In the genomic region with DNA sequence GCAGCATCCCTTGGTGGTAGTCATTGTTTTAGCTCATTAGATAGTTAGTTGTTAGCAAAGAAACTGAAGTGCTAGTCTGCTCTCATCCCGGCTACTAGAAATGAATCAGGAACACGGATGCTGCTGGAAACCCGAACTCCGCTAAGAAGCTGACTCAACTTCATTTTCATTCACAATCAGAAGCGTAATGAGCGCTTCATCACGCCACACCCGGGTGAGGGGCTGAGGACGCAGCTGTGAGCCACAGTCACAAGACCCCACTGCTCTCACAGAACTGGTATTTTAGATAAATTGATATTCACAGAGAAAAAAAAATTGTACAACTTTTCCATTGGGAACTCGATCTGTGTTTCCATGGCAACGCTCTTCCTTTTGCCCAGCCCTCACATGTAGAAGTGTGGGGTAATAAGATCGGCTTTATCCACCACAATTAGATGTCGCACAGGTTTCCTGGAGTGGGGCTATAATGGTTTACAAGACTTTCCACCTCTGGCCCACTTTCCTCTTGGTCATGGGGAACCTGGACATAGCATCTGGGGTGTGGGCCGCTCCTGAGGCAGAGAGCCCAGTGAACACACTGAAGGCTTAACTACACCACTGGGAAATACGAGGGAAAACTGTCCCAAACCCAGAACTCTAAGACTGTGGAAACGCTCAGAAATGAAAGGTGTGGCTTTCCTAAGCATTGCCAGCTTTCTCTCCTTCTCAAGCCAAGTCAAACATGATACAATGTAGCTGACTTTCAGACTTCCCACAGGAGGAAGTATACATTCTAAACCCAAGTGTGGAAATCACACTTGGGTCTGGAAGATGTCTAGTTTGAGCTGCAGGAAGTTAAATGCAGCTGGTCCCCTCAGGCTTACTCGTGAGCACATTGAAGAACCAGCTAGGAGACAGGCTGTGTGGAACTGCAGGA, we compare ENCODE assay signal across 10 mouse cellular contexts. TPM values are rescaled to one million over a fixed set of nuclear protein-coding genes. Genes with fewer than 3 reads are reported as not detected.
DNase-seq lines count a peak whose midpoint lies in the region; ATAC-seq lines count a peak whose summit lies in the region.
"Had no signal": no experiment of that assay in that cellular context is flagged by ENCODE, and none has a peak within 500 bp of the region (broad histone marks: within the 10 kb centered on the region; RNA-seq: fewer than 3 reads in every experiment).

No protein-coding gene starts in this region.

- WGBS in heart, embryonic 14.5 days, result 66% methylated on average over 17 of the region's 17 CpGs
- WGBS in intestine, embryonic 15.5 days, result 70% methylated on average over 17 of the region's 17 CpGs
- 69% methylated on average over 17 of the region's 17 CpGs for WGBS in stomach, embryonic 16.5 days

- peak; percentile 55 for ATAC-seq in heart, embryonic 14.5 days (ENCODE audit: insufficient number of reproducible peaks, insufficient read depth, low FRiP score, low read depth)
- peak; percentile 20; the same call in 1 of the 2 replicates for ATAC-seq in intestine, embryonic 15.5 days
- ATAC-seq in stomach, embryonic 16.5 days (ENCODE audit: insufficient read depth, low FRiP score), result no peak
- ATAC-seq: inflammation-experienced regulatory T-cells, adult 6 months had no signal

- no peaks in the 10 kb centered on the region for H3K27me3 ChIP-seq in heart, embryonic 14.5 days (ENCODE audit: control insufficient read depth, insufficient read depth, low read length)
- no peaks in the 10 kb centered on the region for H3K27me3 ChIP-seq in intestine, embryonic 15.5 days (replicated peaks)
- H3K27me3 ChIP-seq in stomach, embryonic 16.5 days (ENCODE audit: control insufficient read depth, insufficient read depth, low read length), result no peaks in the 10 kb centered on the region
- H3K27me3 ChIP-seq: liver, embryonic 13.5 days had no signal

- intact Hi-C loops in left cerebral cortex, postnatal 4 days (cut with DNase I), result loop anchor here (10.0 kb wide), 2 partner anchors 129 to 339 kb away; no protein-coding TSS in a partner anchor

- H3K9me3 ChIP-seq in heart, embryonic 14.5 days (ENCODE audit: control insufficient read depth, low read length), result no peaks in the 10 kb centered on the region
- H3K9me3 ChIP-seq in intestine, embryonic 15.5 days, result no peaks in the 10 kb centered on the region
- H3K9me3 ChIP-seq in stomach, embryonic 16.5 days (replicated peaks; ENCODE audit: control insufficient read depth, low read length), result no peaks in the 10 kb centered on the region
- H3K9me3 ChIP-seq: liver, embryonic 13.5 days had no signal

- no peak overlapping the region for H3K4me2 ChIP-seq in heart, embryonic 14.5 days (ENCODE audit: low read length)
- H3K4me2 ChIP-seq in intestine, embryonic 15.5 days (replicated peaks), result no peak overlapping the region
- H3K4me2 ChIP-seq in stomach, embryonic 16.5 days (ENCODE audit: low read depth, low read length), result no peak overlapping the region
- H3K4me2 ChIP-seq: liver, embryonic 13.5 days had no signal

- no peak for DNase-seq in heart, adult 11 months
- peak; percentile 18 for DNase-seq in right cerebral cortex, adult 18-20 months
- DNase-seq in right cerebral cortex, postnatal 10 days (ENCODE audit: low spot score in 2 of 2), result no peak
- DNase-seq in left cerebral cortex, postnatal 4 days, result no peak
- no peak for DNase-seq in adrenal gland, adult (ENCODE audit: inconsistent age in 2 of 2, low spot score in 1 of 2)
- DNase-seq: liver, embryonic 13.5 days had no signal

- peaks cover 18 to 23% of the 10 kb centered on the region in 2 experiments for H3K4me1 ChIP-seq in heart, embryonic 14.5 days (ENCODE audit: control insufficient read depth in 2 of 2, insufficient read depth in 2 of 2, low read length in 2 of 2)
- peaks cover 8% of the 10 kb centered on the region; the same call in 1 of the 2 replicates for H3K4me1 ChIP-seq in intestine, embryonic 15.5 days (replicated peaks)
- peaks cover 24% of the 10 kb centered on the region for H3K4me1 ChIP-seq in stomach, embryonic 16.5 days (ENCODE audit: control insufficient read depth, insufficient read depth, low read length)
- H3K4me1 ChIP-seq: liver, embryonic 13.5 days had no signal

- H3K9ac ChIP-seq in heart, embryonic 14.5 days (ENCODE audit: low read length), result no peak overlapping the region
- no peak overlapping the region for H3K9ac ChIP-seq in intestine, embryonic 15.5 days
- H3K9ac ChIP-seq in stomach, embryonic 16.5 days (ENCODE audit: low read length), result no peak overlapping the region
- H3K9ac ChIP-seq: liver, embryonic 13.5 days had no signal

- H3K4me3 ChIP-seq in heart, embryonic 14.5 days (ENCODE audit: control insufficient read depth in 1 of 2, insufficient read depth in 1 of 2, low read depth in 1 of 2, low read length in 2 of 2), result no peak overlapping the region
- H3K4me3 ChIP-seq in intestine, embryonic 15.5 days (replicated peaks), result no peak overlapping the region
- no peak overlapping the region for H3K4me3 ChIP-seq in stomach, embryonic 16.5 days (replicated peaks; ENCODE audit: low read length)
- H3K4me3 ChIP-seq: liver, embryonic 13.5 days had no signal

- H3K36me3 ChIP-seq in heart, embryonic 14.5 days (ENCODE audit: control insufficient read depth, insufficient read depth, low read length), result no peaks in the 10 kb centered on the region
- no peaks in the 10 kb centered on the region for H3K36me3 ChIP-seq in intestine, embryonic 15.5 days
- H3K36me3 ChIP-seq in stomach, embryonic 16.5 days (ENCODE audit: control insufficient read depth, insufficient read depth, low read length), result no peaks in the 10 kb centered on the region
- H3K36me3 ChIP-seq: liver, embryonic 13.5 days had no signal

- H3K27ac ChIP-seq in heart, embryonic 14.5 days (replicated peaks in 1 of 2; ENCODE audit: control insufficient read depth in 1 of 2, insufficient read depth in 1 of 2, low read depth in 2 of 2, low read length in 2 of 2), result peak overlapping the region; percentile 61 to 73
- peak overlapping the region; percentile 64 for H3K27ac ChIP-seq in intestine, embryonic 15.5 days
- H3K27ac ChIP-seq in stomach, embryonic 16.5 days (ENCODE audit: low read length), result peak overlapping the region; percentile 78
- H3K27ac ChIP-seq: liver, embryonic 13.5 days had no signal

RNA-seq across cellular contexts. Expression of a gene that starts 14.3 kb away (rescaled TPM):
- 6.8 and 7.0 TPM in 2 replicates for polyA plus RNA-seq in heart, embryonic 14.5 days (2014; fragmentation: Nextera tagmentation; extraction: Ambion mirVana)
- polyA plus RNA-seq in intestine, embryonic 15.5 days (2015; fragmentation: Nextera tagmentation; extraction: Ambion mirVana), result 9.2 and 9.7 TPM in 2 replicates
- 8.1 and 8.9 TPM in 2 replicates for polyA plus RNA-seq in stomach, embryonic 16.5 days (2015; fragmentation: Nextera tagmentation; extraction: Ambion mirVana)
- total RNA-seq in left cerebral cortex, postnatal 4 days (2021), result 1 to 10 TPM; 3.1 to 3.5 TPM
